Mouse (Mus musculus) lung, adult 2 months (tissue): ENCODE data around the gene C130079G13Rik.

Source experiments
- CTCF ChIP-seq: fragments of 200-500 bp; IDR thresholded peaks from 2 replicates; pipeline ENCODE4 v1.5.1; 2011; ENCODE audit warnings: mild to moderate bottlenecking, low read length, control low read depth; ENCODE audit not compliant: insufficient read depth
- POLR2A ChIP-seq: fragments of 200-500 bp; IDR thresholded peaks from 2 replicates; pipeline ENCODE4 v1.6.1; 2011; ENCODE audit warnings: low read depth, mild to moderate bottlenecking, control low read depth, low read length, borderline replicate concordance; ENCODE audit errors: extremely low read depth

DNA sequence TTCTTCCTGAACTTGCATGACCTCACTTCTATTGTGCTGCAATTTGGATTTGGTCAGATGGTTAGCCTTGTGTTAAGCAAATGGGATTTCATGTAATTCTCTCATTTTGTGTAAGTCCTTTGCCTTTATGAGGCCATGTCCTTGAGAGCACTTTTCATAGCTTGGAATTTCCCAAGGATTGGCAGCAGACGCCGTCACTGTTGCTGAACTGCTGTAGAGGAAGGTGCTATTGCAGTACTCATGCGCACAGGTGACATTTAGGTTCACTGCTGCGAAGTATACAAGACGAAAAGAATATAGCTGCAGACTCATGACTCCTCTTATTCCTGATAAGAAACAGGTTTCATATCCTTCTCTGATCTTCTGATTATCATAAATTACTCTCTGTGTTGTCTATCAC is 45.9 kb downstream of the C130079G13Rik start:
- no peak for TF ChIP-seq CTCF
- no peak for TF ChIP-seq POLR2A
